Mouse (Mus musculus): Measurements from ENCODE around the gene Tex22. TPM values are rescaled to one million over a fixed set of nuclear protein-coding genes. Genes with fewer than 3 reads are reported as not detected.

Gene Tex22
- 0.27 and 0.31 TPM in 2 replicates for polyA plus RNA-seq (2012; rRNA removed; ENCODE audit: low replicate concordance)

GRCm38 (mm10) chr12:113074329-113075062 is at the start of gene Tex22:
Gene Tex22, plus strand, starts transcription at chr12:113074502.

DNA sequence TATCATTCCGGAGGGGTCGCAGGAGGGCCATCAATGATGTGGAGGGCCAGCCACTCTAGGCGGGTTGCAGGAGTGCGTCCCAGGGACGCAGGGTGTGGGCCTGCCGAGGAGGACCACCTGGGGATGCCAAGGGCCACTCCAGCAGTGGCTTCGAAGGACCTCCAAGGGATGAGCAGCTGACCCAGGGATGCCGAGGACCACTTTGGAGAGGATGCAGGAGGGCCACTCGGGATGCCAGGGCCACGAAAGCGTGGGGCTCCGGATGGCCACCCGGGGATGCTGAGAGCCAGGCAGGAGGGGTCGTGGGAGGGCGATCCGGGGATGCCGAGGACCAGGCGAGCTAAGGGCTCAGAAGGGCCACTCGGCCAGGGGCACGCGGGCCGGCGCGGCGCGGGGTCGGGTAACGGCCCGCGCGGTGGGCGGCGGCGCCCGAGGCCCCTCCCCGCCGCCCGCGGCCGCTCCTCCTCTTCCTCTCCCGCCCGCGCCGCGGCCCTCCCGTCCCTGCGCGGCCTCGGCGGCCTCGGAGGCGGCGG is 23.5 kb downstream of the Tex22 start, which contains the start of gene Mta1:
Gene Mta1 (plus strand): TSS at position 530 of the 533 bp plus-strand sequence.

Other genes with a start within 250 kb of the Tex22 start
- 24.3 and 24.6 TPM in 2 replicates for gene Cdca4, start 245.1 kb upstream of the Tex22 start, polyA plus RNA-seq (2012; rRNA removed; ENCODE audit: low replicate concordance)
- gene Gpr132, start 206.3 kb upstream of the Tex22 start, polyA plus RNA-seq (2012; rRNA removed; ENCODE audit: low replicate concordance) = 46.4 and 48.6 TPM in 2 replicates
- gene Jag2, start 144.7 kb upstream of the Tex22 start, polyA plus RNA-seq (2012; rRNA removed; ENCODE audit: low replicate concordance) = 32.8 and 44.7 TPM in 2 replicates
- 31.3 and 33.2 TPM in 2 replicates for gene Nudt14, start 132.4 kb upstream of the Tex22 start, polyA plus RNA-seq (2012; rRNA removed; ENCODE audit: low replicate concordance)
- 26.8 and 124 TPM in 2 replicates for gene Btbd6, start 98.0 kb upstream of the Tex22 start, polyA plus RNA-seq (2012; rRNA removed; ENCODE audit: low replicate concordance)
- 55.7 and 134 TPM in 2 replicates for gene Brf1, start 73.8 kb upstream of the Tex22 start, polyA plus RNA-seq (2012; rRNA removed; ENCODE audit: low replicate concordance)
- 57.6 and 59.4 TPM in 2 replicates for gene Pacs2, start 60.0 kb upstream of the Tex22 start, polyA plus RNA-seq (2012; rRNA removed; ENCODE audit: low replicate concordance)
- gene Mta1, start 23.8 kb downstream of the Tex22 start, polyA plus RNA-seq (2012; rRNA removed; ENCODE audit: low replicate concordance) = 61.7 and 146 TPM in 2 replicates
- 324 and 338 TPM in 2 replicates for gene Crip2, start 65.7 kb downstream of the Tex22 start, polyA plus RNA-seq (2012; rRNA removed; ENCODE audit: low replicate concordance)
- 673 and 1,071 TPM in 2 replicates for gene Crip1, start 71.8 kb downstream of the Tex22 start, polyA plus RNA-seq (2012; rRNA removed; ENCODE audit: low replicate concordance)
- gene Tedc1, start 81.9 kb downstream of the Tex22 start, polyA plus RNA-seq (2012; rRNA removed; ENCODE audit: low replicate concordance) = 5.6 and 11.1 TPM in 2 replicates
- gene Tmem121, start 111.4 kb downstream of the Tex22 start, polyA plus RNA-seq (2012; rRNA removed; ENCODE audit: low replicate concordance) = 1.1 and 3.0 TPM in 2 replicates